Mouse (Mus musculus) A20 (cell line): ENCODE measurements around the gene Filip1l.

ENCODE experiments used
- DNase-seq: peaks from one replicate; pipeline ENCODE4 v3.0.0-alpha.2; 2011; ENCODE audit warnings: low read depth, low spot score

Gene Filip1l

DNA sequence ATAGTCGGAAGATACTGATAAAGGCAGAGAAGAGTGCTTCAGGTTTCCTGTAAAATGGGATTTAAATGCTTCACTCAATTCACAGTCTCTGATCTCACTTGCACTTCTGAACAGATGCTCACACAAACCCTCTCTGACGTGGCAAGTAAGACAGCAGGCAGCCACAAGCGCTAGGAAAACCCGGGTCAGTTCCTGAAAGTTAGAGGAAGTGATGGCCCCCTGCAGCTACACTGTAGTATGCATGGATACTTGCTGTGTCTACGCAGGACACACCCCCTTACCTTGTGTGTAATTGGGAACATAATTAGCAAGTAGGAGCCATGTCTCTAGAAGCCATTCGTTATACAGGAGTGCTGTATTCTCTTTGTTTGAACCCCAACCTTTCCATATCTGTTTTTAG is 129.4 kb downstream of the Filip1l start:
- peak; percentile 12 for DNase-seq

DNA sequence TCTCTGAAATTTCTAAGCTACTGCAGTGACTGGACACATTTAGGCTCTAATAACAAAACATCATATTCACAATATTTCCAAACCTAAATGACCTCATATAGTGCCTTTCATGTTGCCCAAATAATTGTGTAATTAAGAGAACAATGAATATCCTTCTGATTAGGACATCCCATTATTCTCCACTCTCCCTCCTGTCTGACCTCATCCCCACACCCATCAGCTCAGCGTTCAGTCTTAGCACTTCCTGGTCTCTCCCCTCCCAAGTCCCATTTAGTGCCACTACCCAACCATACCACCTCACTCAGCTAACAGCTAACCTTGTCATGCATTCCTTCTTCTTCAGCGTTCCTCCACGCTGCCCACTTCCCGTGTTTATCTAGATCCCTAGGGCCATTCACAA is 130.0 kb downstream of the Filip1l start:
- DNase-seq, result no peak

DNA sequence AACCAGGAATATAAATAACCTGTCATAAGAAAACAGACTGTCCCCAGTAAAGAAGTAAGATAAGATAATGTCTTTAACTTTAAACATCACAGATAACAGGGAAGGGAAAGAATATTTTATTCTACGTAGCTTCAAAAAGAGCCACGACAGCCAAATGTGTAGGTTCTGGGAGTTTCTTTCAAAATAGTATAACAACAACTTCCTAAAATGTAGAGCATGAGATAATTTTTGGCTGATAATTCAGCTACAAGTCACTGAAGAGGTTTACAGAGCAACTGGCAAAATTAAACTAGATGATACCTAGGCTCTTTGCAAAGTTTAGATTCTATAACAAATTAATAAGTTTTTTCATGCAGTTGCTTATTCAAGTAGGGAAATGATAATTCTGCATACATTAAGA is 130.6 kb downstream of the Filip1l start:
- DNase-seq, result no peak

DNA sequence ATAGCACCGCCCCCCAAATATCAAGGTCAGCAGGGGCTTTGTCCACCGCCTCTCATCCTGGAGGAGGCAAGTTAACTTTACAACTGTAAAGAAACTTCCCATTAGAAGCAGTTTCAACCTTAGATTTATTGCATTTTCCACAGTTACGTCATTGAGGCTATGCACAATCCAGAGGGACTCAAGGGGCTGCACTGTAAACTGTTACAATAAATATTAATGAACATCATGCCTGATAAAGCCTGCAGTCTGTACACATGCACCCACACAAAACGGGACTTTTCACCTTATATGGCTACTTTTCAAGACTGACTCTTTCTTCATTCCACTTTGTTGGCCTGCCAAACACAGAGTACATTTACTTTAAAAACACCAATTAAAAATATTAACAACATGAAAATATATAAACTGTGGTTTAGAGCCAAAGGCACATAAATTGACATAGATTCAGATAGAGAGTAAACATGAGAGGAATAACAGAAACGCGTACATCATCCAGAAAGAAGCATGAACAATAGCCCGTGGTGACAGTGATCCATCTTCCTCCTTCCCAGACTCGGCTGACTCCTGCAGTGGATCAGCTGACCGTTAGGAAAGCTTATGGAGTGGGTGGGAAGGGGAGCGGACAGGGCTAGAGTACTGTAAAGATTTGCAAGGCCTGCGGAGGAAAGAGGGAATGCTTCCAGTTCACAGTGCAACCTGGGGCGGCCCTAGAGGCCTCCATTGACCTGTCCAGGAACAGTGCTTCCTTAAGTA is 131.3 kb downstream of the Filip1l start:
- DNase-seq, result no peak

DNA sequence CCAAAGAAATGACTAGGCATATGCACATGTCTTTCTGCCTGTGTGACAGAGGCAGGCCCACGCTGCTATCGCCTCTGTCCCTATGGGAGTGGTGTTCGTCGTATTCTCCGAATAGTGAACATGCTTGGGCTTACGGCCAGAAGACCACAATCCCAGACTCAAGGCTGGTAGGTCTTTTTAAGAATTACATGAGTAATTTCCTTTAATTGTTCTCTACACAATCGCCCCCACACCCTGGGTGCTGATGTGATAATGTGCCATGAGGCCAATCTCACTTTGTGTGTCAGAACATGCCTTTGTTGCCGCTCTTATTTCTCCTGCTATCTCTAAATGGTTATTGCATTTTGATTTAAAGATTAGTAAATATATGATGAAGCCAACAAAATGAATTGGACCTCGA is 132.4 kb downstream of the Filip1l start:
- DNase-seq, result no peak

DNA sequence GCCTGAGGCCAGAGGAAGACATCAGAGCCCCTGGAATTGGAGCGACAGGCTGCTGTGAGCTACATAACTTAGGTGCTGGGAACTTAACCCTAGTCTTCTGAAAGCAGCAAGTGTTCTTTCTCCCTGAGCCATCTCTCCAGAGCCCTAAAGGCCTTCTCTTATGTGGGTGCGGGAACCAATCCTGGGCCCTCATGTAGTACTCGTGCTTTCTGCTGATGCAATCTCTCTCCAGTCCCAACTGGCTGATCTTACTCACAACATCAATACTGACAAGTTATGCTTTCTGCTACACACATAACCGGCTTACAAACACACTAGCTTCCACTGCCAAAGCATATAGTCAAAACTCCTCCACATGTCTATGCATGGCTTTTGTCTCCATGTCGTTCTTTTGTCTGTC is 133.4 kb downstream of the Filip1l start:
- DNase-seq, result no peak

DNA sequence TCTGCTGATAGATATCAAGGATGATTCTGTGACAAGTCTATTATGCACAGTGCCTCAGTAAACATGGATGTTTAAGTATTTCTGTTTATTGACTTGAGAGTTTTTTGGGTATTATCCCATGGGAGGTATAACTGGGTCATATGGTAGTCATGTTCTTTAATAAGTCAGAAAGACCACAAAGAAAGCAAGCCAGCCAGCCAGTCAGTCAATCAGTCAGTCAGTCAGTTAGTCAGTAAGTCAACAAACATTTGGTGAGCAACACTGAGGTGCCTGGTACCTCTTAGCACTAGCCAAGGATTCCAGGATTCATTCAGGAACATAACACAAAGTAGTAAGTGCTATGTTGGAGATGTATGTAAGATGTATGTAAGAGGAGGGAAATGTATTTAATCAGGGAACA is 135.8 kb downstream of the Filip1l start:
- DNase-seq, result no peak

DNA sequence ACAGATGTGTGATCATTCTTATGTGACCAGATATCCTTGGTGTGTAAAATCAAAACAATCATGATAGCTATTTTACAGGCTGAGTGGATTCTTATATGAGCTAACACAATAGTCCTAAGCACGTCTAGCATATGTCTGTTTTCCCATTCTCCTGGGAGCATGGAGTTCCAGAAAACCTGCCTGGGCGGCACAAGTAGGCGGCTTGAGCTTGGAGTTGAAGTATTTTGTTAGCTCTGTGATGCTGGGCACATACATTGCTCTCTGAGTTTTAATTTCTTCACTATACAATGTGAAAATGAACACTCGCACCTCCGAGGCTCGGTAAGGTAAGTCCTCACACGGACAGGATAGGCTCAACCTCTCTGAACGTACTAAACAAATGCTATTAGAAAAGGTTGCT is 137.8 kb downstream of the Filip1l start:
- no peak for DNase-seq

DNA sequence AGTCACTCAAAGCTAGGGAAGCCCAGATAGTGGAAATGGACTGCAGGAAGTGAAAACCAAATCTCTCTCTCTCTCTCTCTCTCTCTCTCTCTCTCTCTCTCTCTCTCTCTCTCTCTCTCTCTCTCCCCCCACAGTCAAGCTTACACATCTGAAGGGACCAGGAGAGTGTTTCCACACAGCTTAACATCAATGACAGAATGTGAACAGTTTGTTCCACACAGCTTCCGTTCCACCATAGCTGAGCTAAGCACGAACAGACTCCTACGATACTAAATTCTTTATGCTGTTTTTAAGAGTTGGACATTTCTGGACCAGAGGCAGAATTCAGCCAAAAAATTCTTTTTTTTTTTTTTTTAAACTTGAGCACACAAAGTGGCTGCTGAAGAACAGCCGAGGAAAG is 139.0 kb downstream of the Filip1l start:
- no peak for DNase-seq

DNA sequence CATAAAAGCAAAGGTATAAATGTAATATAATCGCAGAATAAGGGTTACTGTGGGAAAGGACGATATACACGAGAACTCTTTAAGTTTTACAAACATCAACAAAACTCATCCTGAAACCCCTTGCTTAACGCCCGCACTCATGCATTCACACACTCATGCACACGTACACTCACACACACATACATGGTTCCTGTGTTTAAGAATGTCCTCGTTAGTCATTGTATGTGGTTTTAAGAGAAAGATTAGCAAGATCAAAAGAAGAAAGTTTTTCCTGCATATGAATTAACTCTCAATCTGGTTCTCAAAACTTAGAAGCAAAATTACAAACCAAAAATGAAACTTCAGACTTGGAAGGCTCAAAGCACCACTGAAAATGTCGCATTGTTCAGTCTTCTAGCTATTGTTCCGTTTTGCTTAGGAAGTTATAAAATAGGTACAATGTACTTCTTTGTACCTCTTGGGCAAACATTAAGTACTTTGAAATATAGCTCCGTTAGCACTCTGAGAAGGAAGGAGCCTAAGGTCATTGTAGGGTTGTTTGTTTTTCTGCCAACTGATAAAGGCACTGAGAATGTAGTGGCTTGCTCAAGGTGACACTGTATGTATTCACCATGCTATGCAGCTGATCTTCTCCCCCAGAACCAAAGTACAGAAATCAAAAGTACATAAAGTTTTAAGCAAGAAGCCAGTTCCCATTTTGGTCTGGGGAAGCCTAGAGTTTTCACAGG is 142.7 kb downstream of the Filip1l start:
- peak; percentile 74 for DNase-seq

DNA sequence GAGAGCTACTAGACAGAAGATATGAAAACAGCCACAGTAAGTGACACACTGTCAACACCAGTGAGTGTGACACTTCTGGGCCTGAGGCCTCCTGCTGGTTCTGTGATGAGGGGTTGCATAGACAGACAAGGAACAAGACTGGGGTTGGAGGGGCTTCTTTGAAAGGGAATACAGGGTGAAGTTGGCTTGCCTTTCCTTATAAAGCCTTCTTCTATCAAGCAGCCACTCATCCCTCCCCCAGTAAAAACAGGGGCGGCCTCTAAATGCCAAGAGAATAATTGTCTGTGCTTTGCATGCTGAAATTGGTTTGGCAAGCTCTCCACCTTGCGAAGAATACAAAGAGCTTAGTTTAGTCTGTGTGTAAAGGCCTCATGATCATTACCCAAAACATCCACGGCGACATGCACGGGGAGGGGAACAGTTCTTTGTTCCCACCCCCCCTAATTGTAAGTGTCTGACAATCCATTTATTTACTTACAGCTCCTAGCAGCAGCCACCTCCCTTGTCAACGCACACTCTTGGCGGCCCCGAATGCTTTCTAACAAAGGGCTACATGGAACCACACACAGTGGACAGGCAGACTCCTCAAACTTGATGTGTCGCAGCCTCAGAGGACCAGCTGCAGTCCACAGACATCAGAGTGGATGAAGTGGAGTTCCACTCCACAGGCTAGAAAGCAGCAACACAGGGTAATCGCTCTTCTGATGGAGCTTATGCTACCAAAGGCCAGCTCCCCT is 143.7 kb downstream of the Filip1l start:
- peak; percentile 22 for DNase-seq

DNA sequence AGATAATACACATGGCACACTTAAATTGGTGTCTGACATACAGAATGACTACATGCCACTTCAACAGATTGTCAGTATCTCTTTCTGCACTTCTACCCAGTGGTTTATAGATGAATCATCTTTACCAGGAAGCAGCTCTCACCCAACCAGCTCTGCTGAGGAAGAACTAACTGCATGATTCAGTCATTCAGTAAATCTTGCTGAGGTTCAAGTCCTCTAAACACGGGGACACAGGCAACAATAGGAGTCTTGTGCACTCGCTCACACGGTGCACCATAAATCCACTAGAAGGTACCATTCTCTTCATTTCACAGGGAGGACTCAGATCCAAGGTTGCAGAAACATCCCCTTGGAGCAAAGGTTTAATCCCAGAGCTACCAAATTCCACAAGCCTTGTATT is 148.0 kb downstream of the Filip1l start:
- peak; percentile 21 for DNase-seq

DNA sequence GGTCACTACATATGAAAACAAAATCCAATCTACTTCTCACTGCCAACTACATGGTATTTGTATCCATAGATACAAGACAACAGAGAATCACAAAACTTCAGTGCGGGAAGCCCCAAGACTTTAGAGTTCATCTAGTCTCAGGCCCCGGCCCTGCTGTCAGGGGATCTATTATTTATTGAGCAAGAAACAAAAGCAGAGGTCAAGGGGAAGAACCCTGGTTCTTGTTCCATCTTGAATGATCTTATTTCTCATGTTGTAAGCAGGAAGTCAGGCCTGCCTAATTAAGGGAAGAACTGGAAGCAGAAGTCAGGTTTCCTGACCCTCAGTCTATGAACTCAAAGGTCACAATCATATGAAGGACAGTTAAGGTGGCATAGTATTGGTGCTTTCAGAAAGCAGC is 149.3 kb downstream of the Filip1l start:
- peak; percentile 19 for DNase-seq

DNA sequence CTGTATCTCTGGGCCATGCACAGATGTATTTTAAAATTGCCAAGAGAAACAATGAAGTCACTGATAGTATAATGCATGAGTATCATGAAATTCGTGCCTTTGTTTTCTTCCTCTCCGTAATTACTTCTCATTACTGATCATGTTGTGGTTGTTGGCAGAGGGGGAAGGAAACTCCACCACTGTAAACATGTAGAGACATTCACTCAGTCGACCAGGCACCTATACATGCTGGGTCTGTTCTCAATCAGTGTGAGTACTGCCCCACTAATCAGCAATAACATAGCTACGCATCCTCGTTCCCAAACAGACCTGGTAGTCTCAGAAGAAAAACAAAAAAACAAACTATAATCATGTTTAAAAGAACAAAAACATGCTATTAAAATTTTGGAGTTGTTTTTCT is 149.9 kb downstream of the Filip1l start:
- no peak for DNase-seq

DNA sequence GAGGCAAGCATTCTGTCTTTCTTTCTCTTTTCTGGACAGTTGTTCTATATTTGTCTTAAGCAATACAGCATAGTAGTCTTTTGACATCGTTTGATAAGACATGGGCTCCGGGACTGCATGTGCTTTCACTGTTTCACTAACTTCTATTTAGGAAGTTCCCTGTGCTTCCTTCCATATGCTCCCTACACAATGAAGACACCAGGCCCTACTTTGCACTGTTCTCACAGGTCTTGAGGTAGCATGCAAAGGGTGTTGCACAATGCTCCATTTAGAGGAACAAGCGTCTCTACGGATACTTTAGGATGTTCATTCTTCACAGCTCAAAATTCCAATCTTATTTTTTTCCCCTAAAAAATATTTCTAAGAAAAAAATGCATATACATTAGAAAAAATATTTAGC is 151.8 kb downstream of the Filip1l start:
- DNase-seq, result no peak

DNA sequence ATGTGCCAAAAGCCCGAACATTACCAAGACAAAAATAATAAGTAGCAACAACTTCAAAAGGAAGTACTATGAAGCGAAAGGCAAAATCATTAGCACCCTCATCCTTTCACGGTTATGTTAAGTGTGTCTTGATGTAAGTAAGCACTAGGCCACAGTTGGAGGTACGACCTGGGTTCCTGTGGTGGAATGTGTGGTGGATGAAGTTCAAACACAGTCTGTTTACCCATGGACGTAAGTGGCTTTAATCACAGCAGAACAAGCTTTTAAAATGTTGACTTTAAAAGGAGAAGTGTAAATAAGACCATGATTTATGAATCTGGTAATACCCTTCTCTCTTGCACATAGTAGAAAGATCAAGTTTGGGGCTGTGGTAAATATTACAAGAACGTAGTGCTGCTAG is 153.2 kb downstream of the Filip1l start:
- DNase-seq, result no peak

DNA sequence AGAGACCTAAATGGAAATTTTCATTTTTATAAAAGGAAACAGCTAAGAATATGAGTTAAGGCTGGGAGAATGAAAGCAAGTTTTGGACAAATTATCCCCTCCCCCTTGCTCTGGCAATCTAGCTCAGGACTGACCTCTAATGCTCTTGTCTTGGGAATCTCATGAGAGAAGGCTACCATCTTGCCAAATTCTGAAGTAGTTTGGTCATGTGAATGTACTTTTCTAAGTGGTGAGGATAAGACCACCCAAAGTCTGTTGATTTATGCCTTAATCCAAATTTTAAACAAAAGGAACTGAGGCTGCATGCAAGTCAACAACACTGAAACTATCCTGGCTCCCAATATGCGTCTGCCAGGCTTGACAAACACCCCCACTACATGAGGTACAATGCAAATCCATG is 155.5 kb downstream of the Filip1l start:
- DNase-seq, result no peak

DNA sequence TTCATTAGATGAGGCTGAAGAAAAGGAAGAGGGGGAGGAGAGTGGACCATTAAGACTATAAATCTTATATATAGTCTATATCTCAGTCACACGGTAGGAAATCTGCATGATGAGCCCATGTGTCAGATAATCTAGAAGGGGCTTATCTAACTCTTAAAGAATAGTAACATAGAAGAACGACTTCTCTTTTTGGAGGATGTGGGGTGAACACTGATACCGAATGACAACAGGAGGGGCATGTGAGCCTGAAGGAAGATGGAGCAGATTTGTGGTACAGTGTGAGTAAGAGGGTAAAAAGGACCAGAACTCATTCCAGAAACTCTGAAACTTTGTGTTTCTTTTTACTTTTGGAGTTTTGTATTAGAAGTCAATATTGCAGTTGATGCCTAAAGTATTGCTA is 156.2 kb downstream of the Filip1l start:
- DNase-seq, result no peak

DNA sequence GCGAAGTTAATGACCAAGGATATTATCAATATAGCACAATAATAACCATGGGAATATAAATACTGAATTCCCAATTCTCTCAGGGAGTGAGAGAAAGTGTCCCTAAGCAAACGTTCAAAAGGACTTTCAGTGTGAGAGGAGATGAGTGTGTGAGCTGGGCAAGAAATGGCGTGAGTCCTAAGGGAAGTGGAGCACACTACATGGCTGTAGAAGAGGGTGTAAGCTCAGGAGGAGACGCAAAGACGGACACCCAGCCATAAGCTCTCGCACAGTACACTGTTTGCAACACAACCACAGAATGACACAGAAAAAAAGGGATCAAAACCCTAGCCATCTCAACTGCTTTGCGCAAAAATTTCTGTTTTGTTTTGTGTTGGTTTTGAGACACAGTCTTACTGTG is 160.7 kb downstream of the Filip1l start:
- DNase-seq, result no peak

DNA sequence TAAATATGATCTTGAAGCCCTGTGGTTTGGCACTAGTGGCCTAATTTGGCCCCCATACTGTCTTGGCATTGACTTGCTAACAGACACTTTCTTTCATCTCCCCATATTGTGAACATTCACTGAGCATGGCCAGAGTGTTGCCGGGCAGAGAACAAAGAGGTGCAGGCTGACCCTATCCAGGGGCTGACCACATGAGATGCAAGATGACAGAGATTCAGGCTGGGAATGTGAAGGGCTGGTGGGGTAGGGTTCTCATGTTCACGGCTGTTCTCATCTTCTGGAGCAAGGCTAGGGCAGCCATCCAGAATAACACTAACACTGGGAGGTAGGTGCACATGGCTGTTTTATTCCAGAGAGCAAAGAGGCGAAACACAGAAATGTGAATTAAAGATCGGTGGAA is 161.5 kb downstream of the Filip1l start:
- DNase-seq, result no peak

DNA sequence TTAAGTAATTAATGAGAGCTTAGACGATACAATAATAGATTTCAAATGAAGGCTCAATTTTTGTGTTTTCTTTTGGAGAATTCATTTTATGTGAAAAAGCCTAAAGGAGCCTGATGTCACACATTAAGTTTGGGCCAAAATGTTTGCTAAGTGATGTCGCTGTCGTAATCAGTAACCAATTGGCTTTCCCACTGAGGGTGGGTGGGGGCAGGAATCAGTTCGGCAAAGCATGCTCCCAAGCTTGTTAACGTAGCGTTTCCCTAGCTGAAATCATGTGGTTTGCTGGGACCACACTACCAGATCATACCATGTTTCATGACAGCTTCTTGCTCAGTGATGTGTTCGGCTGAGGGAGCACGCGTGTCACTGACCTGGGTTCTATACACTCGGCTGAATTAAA is 162.7 kb downstream of the Filip1l start:
- no peak for DNase-seq

DNA sequence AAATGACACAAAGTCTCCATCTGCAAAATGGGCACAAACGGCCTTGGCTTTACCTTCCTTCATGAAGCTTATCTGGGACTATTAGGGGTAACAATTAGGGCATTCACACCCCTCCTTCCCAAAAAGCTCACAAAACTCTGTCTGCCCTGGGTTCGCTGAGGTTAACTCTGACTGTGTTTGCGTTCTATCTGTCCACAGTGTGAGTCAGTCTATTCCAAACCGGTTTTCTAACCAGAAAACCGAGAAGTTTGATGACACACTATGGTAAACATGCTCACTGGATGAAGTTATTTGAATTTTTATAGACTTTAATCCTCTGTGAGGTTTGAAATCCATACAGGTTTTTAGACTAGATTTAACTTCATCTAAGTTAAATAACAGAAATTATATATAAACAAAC is 172.2 kb downstream of the Filip1l start:
- no peak for DNase-seq

DNA sequence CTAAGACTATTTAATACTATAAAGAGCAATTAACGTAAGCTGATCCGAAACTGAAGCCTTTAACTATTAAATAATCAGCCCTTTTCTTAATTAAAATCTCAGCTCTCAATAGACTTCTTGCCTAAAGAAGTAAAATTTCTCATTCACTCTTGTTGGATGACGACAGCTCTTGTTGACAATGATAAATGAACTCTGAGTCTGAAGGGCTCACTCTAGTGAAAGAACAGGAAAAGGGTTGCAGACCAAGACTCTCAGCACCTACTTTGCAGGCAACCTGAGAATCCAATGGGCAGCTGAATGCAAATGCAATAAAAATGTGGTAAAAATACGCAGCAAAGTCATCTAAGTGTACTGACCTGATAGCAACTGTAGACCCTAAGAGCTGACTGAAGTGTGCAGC is 172.6 kb downstream of the Filip1l start:
- DNase-seq, result no peak
